Mouse (Mus musculus): Measurements from ENCODE around the gene Tufm.

The Tufm gene

DNA sequence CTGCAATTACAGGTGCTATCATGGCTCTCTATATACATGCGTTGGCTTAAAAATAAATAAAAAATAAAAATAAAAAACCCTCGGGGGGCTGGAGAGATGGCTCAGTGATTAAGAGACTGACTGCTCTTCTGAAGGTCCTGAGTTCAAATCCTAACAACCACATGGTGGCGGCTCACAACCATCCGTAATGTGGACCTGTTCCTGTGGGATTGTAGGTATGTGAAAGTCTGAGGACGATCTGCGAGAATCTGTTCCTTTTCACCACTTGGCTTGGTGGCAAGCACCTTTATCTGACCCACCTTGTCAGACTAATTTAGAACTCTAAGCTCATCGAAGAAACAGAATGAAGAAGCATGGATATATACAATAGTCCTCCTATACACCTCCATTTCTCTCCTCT, 12.3 kb downstream of the Tufm start:
- DNase-seq (ENCODE audit: low read depth, low spot score), result no peak

DNA sequence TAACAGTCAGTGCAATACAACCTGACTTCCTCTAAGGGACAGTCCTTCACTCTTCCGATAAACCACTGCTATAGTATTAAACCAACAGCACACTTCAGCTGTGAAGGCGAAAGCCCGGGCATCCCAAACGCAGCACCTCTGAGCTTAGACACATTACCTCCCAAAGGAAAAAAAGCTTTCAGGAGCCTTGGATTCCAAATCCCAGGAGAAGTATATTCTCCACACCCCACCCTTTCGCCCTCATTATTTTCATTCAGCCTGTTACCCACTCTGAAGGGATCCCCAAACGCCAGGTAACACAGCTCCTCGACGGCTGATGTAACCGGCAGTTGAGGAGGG, 14.5 kb downstream of the Tufm start:
- DNase-seq (ENCODE audit: low read depth, low spot score), result no peak

DNA sequence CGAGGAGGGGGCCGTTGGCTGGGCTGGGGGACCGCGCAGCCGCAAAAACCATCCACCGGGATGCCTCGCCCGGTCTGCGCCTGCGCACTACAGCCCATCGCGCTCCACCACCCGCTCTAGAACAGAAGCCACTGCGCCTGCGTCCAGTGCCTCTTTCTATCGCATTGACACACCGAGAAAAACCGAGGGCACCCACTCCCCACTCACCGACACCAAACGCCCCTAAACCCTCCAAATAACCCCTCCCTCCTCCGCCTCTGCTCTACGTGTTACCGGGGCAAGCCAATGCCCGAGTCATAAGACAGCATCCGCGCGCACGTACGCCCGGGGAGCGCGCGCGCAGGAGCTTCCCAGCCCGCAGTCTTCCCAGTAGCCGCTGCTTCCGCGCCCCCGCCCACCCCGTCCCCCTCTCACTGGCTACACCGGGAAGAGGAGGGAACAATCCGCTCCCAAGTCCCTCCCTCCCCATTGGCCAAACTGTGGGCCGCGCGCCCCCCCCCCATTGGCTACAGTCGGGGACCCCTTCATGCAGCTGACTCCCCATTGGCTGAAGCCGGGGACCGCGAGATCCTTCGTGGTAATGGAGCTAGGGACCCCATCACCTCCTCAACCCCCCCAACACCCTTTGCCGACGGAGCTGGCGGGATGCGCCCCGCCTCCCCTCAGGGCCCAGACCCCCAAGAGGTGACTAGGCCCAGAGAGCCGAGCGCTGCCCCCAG, 15.0 kb downstream of the Tufm start:
- DNase-seq (ENCODE audit: low read depth, low spot score), result peak; percentile 98

DNA sequence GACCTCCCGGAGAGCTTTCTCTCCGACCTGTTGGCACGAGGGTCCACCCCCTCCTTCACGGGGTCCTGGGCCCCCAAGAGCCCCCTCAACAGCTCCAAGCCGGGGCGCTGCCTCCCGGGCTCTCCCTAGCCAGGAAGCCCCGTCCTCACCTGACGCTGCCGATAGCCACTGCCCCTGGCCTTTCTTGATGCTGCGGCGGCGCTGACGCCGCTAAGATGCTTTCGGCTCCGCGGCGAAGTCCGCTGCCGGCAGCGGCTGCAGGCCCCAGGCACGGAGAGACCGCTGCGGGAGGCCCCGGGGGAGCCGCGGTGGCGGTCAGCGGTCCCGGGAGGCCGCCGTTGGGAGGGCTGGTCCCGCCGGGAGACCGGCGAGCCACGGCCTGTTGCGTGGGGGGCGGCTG, 15.6 kb downstream of the Tufm start:
- no peak for DNase-seq (ENCODE audit: low read depth, low spot score)

DNA sequence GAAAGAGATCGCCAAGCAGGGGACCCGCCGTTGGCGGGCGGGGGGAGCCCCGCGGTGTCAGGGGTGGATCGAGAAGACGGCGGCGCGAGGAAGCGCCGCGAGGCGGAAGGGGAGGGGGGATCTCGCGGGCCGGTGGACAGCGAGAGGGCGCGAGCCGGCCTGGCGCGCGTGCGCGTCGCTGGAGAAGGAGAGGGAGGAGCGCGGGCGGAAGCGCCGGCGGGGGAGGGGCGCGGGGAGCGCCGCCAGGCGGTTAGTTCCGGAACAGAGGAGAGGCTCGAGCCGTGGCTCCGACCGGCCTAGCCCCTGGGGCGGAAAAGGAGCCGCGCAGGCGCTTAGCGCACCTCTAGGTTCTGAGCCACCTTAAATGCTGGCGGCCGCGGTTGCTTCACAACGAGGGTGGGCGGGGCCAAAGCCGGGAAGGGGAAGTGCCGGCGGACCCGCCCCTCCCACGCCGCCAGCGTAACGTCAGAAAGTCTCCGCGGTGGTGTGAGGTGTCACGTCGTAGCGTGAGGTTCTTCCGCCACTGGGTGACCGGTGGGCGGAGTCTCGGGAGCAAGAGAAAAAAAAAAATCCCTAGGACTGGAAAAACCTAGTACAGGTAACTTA, 16.2 kb downstream of the Tufm start, which contains the start of gene Atxn2l:
TSS of gene Atxn2l (minus strand) at position 165 of the 606 bp plus-strand sequence.
- peak; percentile 100 for DNase-seq (ENCODE audit: low read depth, low spot score)

DNA sequence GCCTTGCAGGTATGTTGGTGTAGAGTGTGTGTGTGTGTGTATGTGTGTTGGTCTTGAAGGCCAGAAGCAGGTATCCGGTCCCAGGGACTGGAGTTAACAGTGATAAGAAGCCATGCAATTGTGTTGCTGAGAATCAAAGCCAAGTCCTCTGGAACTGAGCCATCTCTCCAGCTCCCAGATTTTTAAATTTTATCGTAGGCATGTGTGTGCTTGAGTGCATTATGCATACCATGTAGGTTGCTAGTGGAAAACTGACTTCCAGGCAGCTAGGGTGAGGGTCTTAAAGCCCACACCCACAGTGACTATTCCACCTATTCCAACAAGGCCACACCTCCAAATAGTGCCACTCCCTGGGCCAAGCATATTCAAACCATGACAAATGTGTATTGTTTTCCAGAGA, 17.8 kb downstream of the Tufm start:
- no peak for DNase-seq (ENCODE audit: low read depth, low spot score)

DNA sequence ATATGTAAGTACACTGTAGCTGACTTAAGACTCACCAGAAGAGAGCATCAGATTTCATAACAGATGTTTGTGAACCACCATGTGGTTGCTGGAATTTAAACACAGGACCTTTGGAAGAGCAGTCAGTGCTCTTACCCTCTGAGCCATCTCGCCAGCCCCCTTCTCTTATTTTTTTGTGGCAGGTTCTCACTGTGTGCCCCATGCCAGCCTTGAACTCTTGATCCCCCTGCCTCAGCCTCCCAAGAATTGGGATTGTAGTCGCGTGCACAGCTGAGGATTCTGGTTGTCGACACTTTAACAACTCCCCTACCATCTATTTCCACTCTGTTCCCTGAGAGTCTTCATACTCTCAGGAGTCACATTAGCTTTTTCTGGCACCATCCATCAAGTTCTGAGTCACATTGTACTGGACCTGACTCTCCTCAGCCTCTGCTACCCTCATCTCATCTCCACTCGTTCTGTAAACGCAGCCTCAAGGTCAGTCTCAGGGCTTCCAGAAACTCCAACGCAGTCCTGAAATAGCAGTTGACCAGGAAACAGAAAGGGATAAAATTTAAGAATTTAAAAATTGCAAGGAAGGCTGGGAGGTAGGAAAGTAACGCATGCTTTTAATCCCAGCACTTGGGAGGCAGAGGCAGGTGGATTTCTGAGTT, 20.1 kb downstream of the Tufm start:
- DNase-seq (ENCODE audit: low read depth, low spot score), result no peak

DNA sequence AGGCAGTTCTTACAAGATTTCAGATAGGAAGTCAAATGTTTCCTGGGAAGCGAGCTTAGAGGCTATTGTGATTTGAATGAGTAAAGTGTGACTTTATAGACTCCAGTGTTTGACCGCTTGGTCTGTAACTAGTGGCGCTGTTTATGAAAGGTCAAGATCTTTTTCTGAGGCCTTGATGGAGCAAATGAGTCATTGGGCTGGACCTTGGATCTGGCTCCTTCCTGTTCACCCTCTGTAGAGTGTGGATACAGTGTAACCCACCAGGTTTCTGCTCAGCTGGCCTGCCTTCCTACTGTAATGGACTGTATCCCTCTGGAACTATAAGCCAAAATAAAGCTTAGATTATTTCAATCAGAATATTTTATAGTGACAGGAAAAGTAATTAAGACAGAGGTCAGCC, 24.1 kb downstream of the Tufm start:
- DNase-seq (ENCODE audit: low read depth, low spot score), result no peak

DNA sequence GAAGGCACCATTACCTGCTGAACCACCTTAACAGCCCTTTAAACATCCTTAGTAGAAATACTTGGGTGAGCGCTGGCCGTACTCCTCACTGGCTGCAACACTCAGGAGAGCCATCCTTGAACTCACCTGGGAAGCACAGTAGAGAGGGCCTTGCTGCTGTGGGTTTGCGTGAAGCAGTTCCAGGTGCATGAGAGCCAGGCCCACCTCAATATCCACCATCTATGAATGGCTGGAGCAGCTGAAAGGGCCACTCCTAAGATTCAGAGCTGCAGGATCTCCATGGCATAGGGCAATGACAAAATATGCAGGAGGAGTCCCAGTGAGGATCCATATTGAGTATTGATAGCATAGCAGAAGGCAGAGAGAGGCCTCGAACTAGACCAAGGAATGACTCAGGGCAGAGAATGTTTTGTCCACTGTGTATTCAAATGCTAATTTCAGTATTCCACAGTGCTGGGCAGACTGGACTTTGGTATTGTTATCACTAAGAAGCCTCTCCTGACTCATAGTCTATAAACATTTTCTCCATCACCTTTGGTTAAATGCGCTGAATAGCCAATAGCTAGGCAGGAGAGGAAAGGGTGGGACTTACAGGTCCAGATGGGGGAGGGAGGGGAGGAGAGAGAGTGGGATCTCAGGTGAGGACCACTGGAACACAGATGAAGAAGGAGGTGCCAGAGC, 31.2 kb downstream of the Tufm start:
- no peak for DNase-seq (ENCODE audit: low read depth, low spot score)

DNA sequence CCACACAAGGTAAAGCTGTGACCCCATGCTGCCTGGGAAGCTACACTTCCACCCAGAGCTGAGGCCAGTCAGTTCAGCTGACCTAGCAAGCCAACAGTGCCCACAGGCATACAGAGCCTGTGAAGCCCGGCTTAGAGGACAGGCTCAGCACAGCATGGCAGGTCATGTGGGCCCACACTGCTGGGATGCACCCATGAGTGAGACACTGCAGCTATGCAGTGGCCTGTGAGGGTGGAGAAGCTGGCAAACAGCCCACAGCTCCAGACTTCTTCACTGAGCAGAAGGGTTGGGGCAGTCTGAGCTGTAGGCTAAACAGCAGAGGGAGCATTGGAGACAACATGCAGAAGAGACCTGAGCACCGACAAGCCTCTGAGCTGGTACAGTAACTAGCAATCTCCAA, 32.4 kb downstream of the Tufm start:
- peak; percentile 67 for DNase-seq (ENCODE audit: low read depth, low spot score)

DNA sequence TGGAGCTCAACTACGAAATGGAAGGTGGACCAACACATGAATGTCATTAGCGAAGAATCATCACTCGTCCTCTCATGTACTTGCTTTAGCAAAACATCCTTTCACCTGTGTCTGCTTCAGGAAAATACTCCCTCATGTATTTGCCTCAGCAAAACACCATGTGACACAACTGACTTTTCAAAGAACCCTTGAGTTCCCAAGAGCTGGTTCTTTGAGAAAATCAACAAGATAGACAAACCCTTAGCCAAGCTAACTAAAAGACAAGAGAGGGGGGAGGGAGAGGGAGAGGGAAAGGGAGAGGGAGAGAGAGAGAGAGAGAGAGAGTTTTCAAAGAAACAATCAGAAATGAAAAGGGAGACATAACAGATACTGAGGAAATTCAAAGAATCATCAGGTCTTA, 36.2 kb downstream of the Tufm start:
- DNase-seq (ENCODE audit: low read depth, low spot score), result no peak

DNA sequence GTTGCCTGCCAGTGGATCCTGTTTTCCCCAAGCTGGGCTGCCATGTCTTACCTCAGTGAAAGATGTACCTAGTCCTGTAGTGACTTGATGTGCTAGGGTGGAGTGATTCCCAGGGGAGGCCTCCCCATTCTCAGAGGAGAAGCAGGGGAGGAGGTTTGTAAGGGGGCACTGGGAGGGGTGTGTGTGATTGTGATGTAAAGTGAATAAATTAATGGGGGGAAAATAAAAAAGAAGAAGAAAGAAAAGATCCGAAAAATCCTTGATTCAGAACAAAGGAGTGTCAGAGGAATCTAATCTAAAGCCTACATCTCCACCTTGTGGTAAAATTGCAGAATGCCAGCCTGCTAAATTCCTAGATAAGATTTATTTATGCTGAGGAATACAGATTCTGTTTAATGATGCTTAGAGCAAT, 41.0 kb downstream of the Tufm start:
- peak; percentile 81 for DNase-seq (ENCODE audit: low read depth, low spot score)

DNA sequence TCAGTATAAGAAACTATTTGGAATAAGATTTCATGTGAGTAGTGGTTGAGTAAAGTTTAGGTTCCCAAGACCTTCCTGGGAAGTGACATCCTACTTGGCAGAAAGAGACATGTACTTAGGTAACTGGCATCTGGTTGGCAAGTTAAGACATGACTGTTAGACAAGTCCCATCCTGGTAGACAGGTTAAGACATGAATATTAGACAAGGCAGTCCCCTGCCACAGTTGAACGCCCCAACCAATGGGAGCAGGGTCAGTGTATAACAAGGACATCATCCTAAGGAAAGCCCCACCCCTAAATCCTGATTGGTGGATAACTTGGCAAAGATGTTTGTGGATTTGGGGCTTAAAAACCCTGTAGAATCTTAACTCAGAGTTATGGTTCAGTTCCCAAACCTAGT, 46.3 kb downstream of the Tufm start:
- DNase-seq (ENCODE audit: low read depth, low spot score), result no peak

DNA sequence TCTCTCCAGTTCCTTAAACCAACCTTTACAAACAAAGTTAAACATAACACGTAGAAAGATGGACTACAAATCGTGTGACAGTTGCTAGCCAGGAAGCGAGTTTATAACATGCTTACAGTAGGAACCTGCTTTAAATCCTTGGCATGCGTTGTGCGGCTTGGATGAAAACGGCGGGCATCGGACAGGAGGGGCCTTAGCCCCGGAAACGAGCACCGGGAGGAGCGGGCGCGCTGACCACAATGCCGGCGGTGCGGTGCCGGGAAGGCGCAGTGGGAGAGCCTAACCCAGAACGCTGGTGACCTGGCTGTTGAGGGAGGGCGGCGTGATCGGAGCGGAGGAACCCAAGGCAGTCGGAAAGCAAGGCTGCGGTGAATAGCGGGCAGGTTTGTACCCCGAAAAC, 48.6 kb downstream of the Tufm start:
- peak; percentile 7 for DNase-seq (ENCODE audit: low read depth, low spot score)

DNA sequence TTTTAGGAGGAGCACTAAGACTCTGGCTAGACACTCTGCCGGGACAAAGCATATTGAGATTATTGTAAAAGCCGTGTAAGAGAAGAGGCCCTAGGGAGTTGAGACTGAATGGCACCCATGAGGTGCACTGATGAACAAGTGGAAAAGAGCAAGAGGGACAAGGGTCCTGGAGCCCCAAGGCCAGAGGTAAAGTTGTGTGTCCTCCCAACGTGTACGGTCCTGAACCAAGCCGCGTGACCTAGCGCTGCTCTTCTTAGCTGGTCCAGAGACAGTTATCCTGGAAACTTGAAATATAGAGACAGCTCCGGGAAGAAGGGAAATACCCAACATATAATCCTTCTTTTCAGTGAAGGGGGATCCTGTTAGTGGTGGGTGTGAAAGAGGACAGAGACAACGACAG, 49.3 kb downstream of the Tufm start:
- no peak for DNase-seq (ENCODE audit: low read depth, low spot score)

DNA sequence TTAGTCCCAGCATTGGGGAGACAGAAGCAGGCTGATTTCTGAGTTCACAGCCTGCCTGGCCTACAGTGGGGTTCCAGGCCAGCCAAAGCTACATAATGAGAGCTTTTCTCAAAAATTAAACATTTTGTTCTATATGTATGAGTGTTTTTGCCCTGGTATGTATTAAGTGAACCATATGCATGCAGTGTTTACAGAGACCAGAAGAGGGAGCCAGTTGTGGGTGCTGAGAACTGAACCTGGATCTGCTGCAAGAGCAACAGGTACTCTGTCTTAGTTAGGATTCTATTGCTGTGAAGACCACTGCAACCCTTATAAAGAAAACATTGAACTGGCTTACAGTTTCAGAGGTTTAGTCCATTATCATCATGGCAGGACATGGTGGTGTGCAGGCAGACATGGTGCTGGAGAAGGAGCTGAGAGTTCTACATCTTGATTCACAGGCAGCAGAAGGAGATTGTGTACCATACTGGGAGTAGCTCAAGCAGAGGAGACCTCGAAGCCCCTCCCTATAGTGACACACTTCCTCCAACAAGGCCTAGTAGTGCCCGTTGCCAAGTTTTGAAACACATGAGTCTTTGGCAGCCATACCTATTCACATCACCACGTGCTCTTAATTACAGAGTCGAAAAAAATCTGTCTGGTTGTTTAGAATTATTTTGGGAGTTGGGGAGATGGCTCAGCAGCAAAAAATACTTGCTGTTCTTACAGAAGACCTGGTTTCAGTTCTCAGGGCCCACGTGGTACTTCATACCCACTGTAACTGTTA, 50.8 kb downstream of the Tufm start:
- peak; percentile 46 for DNase-seq (ENCODE audit: low read depth, low spot score)
